Mouse (Mus musculus): ENCODE measurements around the gene Ern1. TPM values are rescaled to one million over a fixed set of nuclear protein-coding genes. Genes with fewer than 3 reads are reported as not detected.

Gene Ern1
- polyA plus RNA-seq, 1 experiment from 2014 or later: 7.5 TPM

GRCm38 (mm10) chr11:106392597-106393330, 94.9 kb downstream of the Ern1 start:
- H3K9ac ChIP-seq: no peak overlapping the region
- H3K4me1 ChIP-seq: 0 out of 2 replicates have a peak, but pooled peaks cover 8% of the 10 kb centered on the region
- ATAC-seq (ENCODE audit: insufficient read depth, low FRiP score, low read depth): peak; percentile 52; the same call in 1 of the 2 replicates
- H3K27me3 ChIP-seq (replicated peaks): no peaks in the 10 kb centered on the region
- H3K4me3 ChIP-seq (replicated peaks): no peak overlapping the region
- H3K36me3 ChIP-seq: no peaks in the 10 kb centered on the region
- no peaks in the 10 kb centered on the region for H3K9me3 ChIP-seq
- WGBS: 56% methylated on average over 7 of the region's 7 CpGs
- no peak overlapping the region for H3K4me2 ChIP-seq
- no peak overlapping the region for H3K27ac ChIP-seq

DNA sequence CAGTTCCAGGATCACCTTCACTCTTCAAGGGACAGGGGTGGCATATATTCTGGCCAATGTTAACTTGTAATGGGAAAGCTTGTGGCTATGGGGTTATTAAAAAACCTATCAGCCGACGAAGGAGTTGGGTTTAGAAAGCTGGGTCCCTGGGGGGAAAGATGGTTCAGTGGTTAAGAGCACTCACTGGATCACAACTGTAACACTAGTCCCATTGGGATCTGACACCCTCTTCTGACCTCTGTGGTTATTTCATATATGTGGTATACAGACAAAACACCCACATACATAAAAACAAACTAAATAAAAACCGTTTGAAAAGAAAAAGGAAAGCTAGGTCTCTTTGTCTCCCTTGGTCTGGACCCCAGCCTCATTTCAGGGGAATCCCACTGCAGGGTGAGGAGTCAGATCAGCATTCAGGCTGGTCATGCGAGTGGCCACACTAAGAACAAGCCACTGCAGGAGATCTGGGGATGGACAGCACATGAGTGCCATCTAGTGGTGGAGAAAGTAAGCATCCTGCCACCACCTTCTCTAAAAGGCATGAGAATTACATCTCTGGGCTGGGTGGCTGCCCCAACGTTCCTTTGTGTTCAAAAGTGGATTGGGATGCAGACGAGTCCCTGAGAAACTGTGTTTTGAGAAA, 96.0 kb downstream of the Ern1 start:
- Histone ChIP-seq H3K4me2 (no peak overlapping the region), H3K4me3 (replicated peaks) (no peak overlapping the region), H3K27me3 (replicated peaks) (no peaks in the 10 kb centered on the region), H3K9ac (no peak overlapping the region), H3K4me1 (0 out of 2 replicates have a peak, but pooled peaks cover 8% of the 10 kb centered on the region), H3K9me3 (no peaks in the 10 kb centered on the region), H3K36me3 (no peaks in the 10 kb centered on the region), H3K27ac (no peak overlapping the region)
- 0 out of 2 replicates have a peak, but pooled peaks have one; percentile 19 for ATAC-seq (ENCODE audit: insufficient read depth, low FRiP score, low read depth)
- 32% methylated on average over 6 of the region's 6 CpGs for WGBS

GRCm38 (mm10) chr11:106390757-106391156, 96.9 kb downstream of the Ern1 start:
- no peaks in the 10 kb centered on the region for H3K36me3 ChIP-seq
- H3K4me2 ChIP-seq: no peak overlapping the region
- H3K9ac ChIP-seq: no peak overlapping the region
- H3K4me3 ChIP-seq (replicated peaks): no peak overlapping the region
- no peaks in the 10 kb centered on the region for H3K27me3 ChIP-seq (replicated peaks)
- no peak overlapping the region for H3K27ac ChIP-seq
- 40% methylated on average over 3 of the region's 3 CpGs for WGBS
- 0 out of 2 replicates have a peak, but pooled peaks cover 8% of the 10 kb centered on the region for H3K4me1 ChIP-seq
- ATAC-seq (ENCODE audit: insufficient read depth, low FRiP score, low read depth): no peak
- H3K9me3 ChIP-seq: no peaks in the 10 kb centered on the region

DNA sequence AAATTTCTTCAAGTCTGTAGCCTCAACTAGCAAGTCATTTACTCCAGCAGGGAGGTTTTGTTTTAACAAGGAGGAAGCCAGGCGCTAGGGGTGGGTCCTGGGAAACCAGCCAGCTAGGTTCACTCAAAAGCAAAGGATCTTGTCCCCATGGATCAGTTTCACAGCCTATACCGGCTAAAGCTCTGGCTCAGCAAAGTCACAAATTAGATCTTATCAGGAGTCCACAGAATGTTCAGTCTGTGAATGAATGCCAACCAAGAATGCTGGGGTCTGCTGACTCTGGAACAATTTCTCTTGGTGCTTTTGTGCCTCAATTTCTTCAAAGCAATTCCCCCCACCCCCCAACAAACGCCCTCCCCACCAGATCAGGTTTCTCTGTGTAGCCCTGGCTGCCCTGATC, 98.0 kb downstream of the Ern1 start:
- no peaks in the 10 kb centered on the region for H3K27me3 ChIP-seq (replicated peaks)
- no peak for ATAC-seq (ENCODE audit: insufficient read depth, low FRiP score, low read depth)
- no peak overlapping the region for H3K9ac ChIP-seq
- H3K9me3 ChIP-seq: no peaks in the 10 kb centered on the region
- no peak overlapping the region for H3K4me2 ChIP-seq
- no peaks in the 10 kb centered on the region for H3K36me3 ChIP-seq
- WGBS: 20% methylated on average over 3 of the region's 3 CpGs
- no peak overlapping the region for H3K27ac ChIP-seq
- H3K4me3 ChIP-seq (replicated peaks): no peak overlapping the region
- 0 out of 2 replicates have a peak, but pooled peaks cover 8% of the 10 kb centered on the region for H3K4me1 ChIP-seq

DNA sequence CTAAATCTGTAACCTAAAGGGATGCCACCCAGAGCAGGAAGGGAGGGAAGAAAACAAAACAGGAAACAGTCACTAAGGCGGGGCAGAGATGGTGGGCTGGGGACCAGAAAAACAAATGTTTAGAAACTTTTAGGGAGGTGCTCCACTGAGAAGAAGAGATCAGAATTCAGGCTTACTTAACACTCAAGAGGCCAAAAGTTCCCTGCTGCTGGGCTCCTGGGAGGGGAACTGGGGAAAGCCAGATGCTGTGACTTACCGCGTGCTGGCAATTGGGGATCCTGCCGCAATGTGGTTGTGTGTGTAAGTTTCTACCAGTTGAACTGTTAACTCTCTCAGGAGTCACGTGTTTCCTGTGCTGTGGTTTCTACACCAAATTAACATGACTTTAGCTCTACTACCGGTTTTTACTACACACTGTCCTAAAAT, 99.8 kb downstream of the Ern1 start, which contains the start of gene Icam2:
Icam2 (minus strand) TSS at position 285 of the 426 bp plus-strand sequence.
- Histone ChIP-seq H3K9me3 (no peaks in the 10 kb centered on the region), H3K9ac (no peak within 1 kb of the TSS), H3K4me1 (0 out of 2 replicates have a peak, but pooled peaks cover 8% of the 10 kb centered on the region), H3K36me3 (no peaks in the 10 kb centered on the region), H3K4me2 (no peak within 1 kb of the TSS), H3K4me3 (replicated peaks) (no peak within 1 kb of the TSS), H3K27me3 (replicated peaks) (no peaks in the 10 kb centered on the region), H3K27ac (no peak within 1 kb of the TSS)
- WGBS: 66% methylated on average over 6 of the region's 6 CpGs
- ATAC-seq (ENCODE audit: insufficient read depth, low FRiP score, low read depth): no peak

DNA sequence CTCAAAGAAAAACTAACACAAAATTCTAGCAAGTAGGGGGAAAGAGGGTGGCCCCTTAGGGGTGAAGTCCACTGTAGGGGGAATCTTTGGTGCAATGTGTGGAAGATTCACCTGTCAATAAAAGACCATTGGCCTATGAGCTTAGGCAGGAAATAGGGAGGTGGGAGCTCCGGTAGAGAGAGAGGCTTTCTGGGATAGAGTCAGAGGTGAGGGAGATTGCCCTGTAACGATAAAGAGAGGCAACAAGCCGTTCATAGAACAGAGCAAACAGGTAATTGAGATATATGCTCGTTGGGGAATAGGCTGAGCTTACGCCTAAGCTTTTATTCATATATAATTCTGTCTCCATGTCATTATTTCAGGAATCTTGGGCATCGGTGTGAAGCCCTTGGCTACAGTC, 100.6 kb downstream of the Ern1 start:
- no peaks in the 10 kb centered on the region for H3K36me3 ChIP-seq
- H3K27ac ChIP-seq: no peak overlapping the region
- no peak for ATAC-seq (ENCODE audit: insufficient read depth, low FRiP score, low read depth)
- no peak overlapping the region for H3K4me2 ChIP-seq
- WGBS: 69% methylated on average over 6 of the region's 6 CpGs
- no peak overlapping the region for H3K4me3 ChIP-seq (replicated peaks)
- H3K9me3 ChIP-seq: no peaks in the 10 kb centered on the region
- 0 out of 2 replicates have a peak, but pooled peaks cover 8% of the 10 kb centered on the region for H3K4me1 ChIP-seq
- no peaks in the 10 kb centered on the region for H3K27me3 ChIP-seq (replicated peaks)
- H3K9ac ChIP-seq: no peak overlapping the region

GRCm38 (mm10) chr11:106386409-106386808, 101.2 kb downstream of the Ern1 start:
- no peak for ATAC-seq (ENCODE audit: insufficient read depth, low FRiP score, low read depth)
- Histone ChIP-seq H3K27me3 (replicated peaks) (no peaks in the 10 kb centered on the region), H3K4me1 (0 out of 2 replicates have a peak, but pooled peaks cover 8% of the 10 kb centered on the region), H3K36me3 (no peaks in the 10 kb centered on the region), H3K9ac (no peak overlapping the region), H3K4me3 (replicated peaks) (no peak overlapping the region), H3K9me3 (no peaks in the 10 kb centered on the region), H3K4me2 (no peak overlapping the region), H3K27ac (no peak overlapping the region)
- 79% methylated on average over 3 of the region's 3 CpGs for WGBS

DNA sequence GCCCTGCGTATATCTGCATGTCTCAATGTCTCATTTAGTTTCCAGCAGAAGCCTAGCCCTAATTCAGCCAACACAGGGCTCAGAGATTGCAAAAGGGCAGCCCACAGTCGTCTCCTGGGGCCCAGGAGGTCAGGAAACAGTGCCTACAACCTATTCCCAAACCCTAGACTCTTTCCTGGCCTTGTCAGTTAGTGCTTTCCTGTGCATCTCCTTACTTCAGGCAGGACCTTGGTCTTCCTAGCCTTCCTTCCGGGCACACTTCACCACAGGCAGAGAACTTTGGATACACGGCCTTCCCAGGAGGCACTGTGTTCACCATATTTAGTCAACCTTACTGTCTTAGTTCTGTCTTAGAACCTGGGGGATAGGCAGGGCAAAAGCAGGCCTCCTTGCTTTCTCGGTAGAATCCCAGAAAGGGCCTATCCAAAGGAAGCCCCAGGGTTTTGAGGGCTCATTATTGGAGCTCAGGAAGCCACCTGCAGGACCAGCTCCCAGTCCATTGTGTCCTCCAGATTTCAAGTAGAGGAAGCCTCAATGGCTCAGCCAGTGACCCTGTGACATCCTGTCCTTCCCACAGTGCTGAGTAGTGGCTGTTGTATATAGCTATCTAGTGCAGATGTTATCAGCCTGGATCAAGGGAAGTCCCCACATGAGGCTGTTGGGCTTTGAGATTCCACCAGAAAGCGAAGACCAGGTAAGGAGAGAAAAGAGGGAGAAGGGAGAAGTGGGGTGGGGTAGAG, 104.4 kb downstream of the Ern1 start:
- no peak overlapping the region for H3K4me3 ChIP-seq (replicated peaks)
- H3K9ac ChIP-seq: no peak overlapping the region
- no peaks in the 10 kb centered on the region for H3K4me1 ChIP-seq
- ATAC-seq (ENCODE audit: insufficient read depth, low FRiP score, low read depth): no peak
- no peaks in the 10 kb centered on the region for H3K27me3 ChIP-seq (replicated peaks)
- 73% methylated on average over 6 of the region's 6 CpGs for WGBS
- no peak overlapping the region for H3K4me2 ChIP-seq
- H3K27ac ChIP-seq: peak overlapping the region; percentile 38
- no peaks in the 10 kb centered on the region for H3K9me3 ChIP-seq
- H3K36me3 ChIP-seq: no peaks in the 10 kb centered on the region

- no peaks in the 10 kb centered on the region for H3K4me1 ChIP-seq
- H3K27ac ChIP-seq: peak overlapping the region; percentile 37; the same call in 1 of the 2 replicates
- 58% methylated on average over 5 of the region's 5 CpGs for WGBS
- no peaks in the 10 kb centered on the region for H3K27me3 ChIP-seq (replicated peaks)
- H3K4me2 ChIP-seq: no peak overlapping the region
- H3K36me3 ChIP-seq: no peaks in the 10 kb centered on the region
- H3K9ac ChIP-seq: no peak overlapping the region
- no peaks in the 10 kb centered on the region for H3K9me3 ChIP-seq
- ATAC-seq (ENCODE audit: insufficient read depth, low FRiP score, low read depth): no peak
- peak overlapping the region; percentile 13; the same call in 1 of the 2 replicates for H3K4me3 ChIP-seq (replicated peaks)
Measured at GRCm38 (mm10) chr11:106382424-106382823, 105.2 kb downstream of the Ern1 start.

- Histone ChIP-seq H3K4me1 (no peaks in the 10 kb centered on the region), H3K36me3 (no peaks in the 10 kb centered on the region), H3K9ac (no peak overlapping the region), H3K9me3 (no peaks in the 10 kb centered on the region), H3K4me3 (replicated peaks) (peak overlapping the region; percentile 13), H3K27ac (peak overlapping the region; percentile 37; the same call in 1 of the 2 replicates), H3K4me2 (no peak overlapping the region; the same call in 1 of the 2 replicates), H3K27me3 (replicated peaks) (no peaks in the 10 kb centered on the region)
- no peak for ATAC-seq (ENCODE audit: insufficient read depth, low FRiP score, low read depth)
- WGBS: 74% methylated on average over 7 of the region's 7 CpGs
Measured at GRCm38 (mm10) chr11:106381883-106382282, 105.8 kb downstream of the Ern1 start.

DNA sequence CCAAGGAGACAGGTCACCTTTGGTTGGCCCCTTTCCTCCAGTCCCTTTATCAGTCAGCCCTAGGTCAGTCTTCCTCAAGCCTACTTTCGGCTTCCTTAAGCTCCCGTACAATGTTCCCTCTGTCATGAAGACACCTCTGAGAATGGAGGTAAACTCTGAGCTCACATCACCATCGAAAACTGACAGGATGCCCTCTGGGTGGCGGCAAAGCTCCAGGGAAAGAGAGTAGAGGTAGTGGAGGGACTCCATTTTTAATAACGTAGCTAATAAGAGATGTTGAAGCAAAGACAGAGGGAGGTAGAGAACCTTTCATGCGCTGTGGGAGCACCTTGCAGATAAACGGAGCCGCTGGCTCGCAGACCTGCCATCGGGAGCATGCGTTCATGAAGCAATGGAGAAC, 106.6 kb downstream of the Ern1 start:
- no peak for ATAC-seq (ENCODE audit: insufficient read depth, low FRiP score, low read depth)
- Histone ChIP-seq H3K4me3 (replicated peaks) (no peak overlapping the region; the same call in 1 of the 2 replicates), H3K9ac (no peak overlapping the region), H3K9me3 (no peaks in the 10 kb centered on the region), H3K4me2 (peak overlapping the region; percentile 5; the same call in 1 of the 2 replicates), H3K4me1 (no peaks in the 10 kb centered on the region), H3K27ac (no peak overlapping the region), H3K27me3 (replicated peaks) (no peaks in the 10 kb centered on the region), H3K36me3 (no peaks in the 10 kb centered on the region)
- 77% methylated on average over 11 of the region's 11 CpGs for WGBS
